Mouse (Mus musculus) G1E (cell line): Measurements from ENCODE around the gene Bud23.

Experiments used
- CTCF ChIP-seq: IDR thresholded peaks from 2 replicates; pipeline ENCODE4 v1.5.1; 2012; ENCODE audit warnings: low read depth, low read length, inconsistent platforms, mixed read lengths
- GATA1 ChIP-seq: IDR thresholded peaks from 2 replicates; pipeline ENCODE4 v1.6.1; 2012; ENCODE audit warnings: borderline replicate concordance, low read length, inconsistent platforms, mixed read lengths

- TF ChIP-seq CTCF (no peak), GATA1 (no peak)
These were observed 24.0 kb downstream of the Bud23 start for GRCm38 (mm10) chr5:135040777-135041176.
